Mouse (Mus musculus): ENCODE data around the gene Sap30bp.

Sap30bp gene

GRCm38 (mm10) chr11:115906116-115906515, 27.0 kb upstream of the Sap30bp start:
- DNase-seq, result no peak

DNA sequence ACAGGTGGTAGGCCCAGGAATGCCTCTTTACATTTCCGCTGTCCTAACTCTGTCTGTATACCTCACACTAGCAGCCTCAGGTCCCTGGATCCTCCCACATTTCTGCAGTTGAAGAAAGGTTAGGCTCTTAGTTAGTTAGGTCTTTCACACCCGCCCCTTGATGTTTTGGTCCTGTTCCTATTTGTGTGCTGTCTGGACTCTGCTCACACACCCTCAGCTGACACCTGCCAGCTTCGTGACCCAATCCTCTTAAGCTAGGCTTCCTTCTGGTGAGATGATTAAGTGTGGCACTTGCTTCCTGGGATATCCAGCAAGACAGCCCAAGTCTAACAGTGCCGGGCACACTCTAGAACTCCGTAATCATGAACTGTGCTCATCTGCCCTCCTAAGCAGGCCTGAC, 26.6 kb upstream of the Sap30bp start:
- DNase-seq, result no peak

DNA sequence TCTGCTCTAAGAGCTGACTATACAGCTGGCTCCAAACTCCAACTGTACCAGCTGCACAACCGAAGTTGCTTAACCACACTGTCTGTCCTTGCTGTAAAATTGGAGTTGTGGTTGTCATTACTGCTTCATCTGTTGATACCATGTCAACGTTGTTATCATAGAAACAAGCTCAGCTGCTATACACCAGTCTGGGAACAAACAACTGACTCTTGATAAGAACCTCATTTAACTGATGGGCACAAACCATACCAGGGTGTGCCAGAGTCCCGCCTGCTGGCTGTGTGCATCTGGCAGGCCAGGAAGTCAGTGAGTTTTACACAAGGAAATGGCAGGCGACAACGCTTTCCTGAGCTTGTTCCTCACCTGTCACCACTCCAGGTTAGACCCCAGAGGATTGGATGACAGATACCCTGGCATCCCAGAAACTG, 21.9 kb upstream of the Sap30bp start:
- DNase-seq, result no peak

GRCm38 (mm10) chr11:115911632-115912376, 21.3 kb upstream of the Sap30bp start, which contains the start of gene Smim6:
Smim6 (plus strand) TSS chr11:115912017.
- DNase-seq, result no peak

DNA sequence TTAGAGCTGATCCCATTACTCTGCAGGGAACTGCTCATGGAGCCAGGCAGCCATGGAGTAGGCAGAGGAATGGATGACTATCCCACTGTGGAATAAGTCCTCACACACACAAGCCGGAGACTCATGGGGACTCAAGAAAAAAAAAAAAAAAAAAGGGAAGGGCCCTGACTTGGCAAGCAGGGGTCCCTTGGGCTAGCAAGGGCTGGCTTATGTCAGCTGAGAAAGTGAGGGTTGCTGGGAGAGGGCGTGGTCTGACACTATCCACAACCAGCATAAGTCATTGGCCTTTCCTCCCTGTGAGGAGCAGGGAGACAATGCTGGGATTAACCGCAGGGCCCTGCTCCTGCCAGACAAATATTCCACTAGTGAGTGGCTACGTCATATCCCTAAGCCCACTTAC, 16.5 kb upstream of the Sap30bp start:
- DNase-seq, result no peak

- no peak for DNase-seq
Observed at GRCm38 (mm10) chr11:115918637-115919036, 14.4 kb upstream of the Sap30bp start.

- no peak for DNase-seq
Observed at GRCm38 (mm10) chr11:115919073-115919472, 14.0 kb upstream of the Sap30bp start.

- DNase-seq, result peak; percentile 27
Observed at GRCm38 (mm10) chr11:115920110-115920818, 12.8 kb upstream of the Sap30bp start.

- DNase-seq, result no peak
Observed at GRCm38 (mm10) chr11:115921986-115922385, 11.1 kb upstream of the Sap30bp start.

DNA sequence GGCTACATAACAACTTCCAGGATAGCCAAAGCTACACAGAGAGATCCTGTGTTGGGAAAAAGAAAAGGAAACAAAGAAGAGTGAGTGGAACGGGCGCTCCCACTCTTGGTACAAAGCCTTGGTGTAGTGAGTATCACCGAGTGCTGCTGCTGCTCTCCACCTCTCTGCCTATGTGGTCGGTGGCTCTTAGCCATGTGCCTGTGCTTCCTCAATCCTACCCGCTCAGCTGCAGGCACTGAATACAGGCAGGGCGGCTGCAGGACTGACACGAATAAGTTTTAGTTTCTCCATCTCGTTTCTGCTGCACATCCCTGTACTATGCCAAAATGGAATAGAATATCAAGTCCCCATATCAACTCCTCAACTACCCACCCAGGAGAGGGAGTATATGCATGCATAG, 4.1 kb upstream of the Sap30bp start:
- DNase-seq, result no peak

- DNase-seq, result no peak
Observed at GRCm38 (mm10) chr11:115929818-115930217, 3.3 kb upstream of the Sap30bp start.

- DNase-seq, result no peak
Observed at GRCm38 (mm10) chr11:115931235-115931634, 1.8 kb upstream of the Sap30bp start.

DNA sequence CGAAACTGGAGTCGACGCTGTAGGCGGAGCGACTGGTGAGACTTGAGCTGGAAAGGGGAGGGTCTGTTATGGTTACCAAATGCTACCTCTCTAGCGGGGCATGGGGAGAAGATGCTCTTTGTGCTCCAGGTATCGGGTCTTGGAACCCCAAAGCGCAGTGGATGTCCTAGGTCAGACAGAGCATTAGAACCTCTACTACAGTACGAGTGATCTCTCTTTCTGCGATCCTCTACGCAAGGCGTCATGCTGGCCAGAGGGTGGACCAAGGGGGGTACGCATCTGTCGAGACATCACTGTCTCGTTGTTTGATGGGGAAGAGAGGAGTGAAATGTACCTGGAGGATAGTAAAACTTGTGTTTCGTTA, 647 bp downstream of the Sap30bp start:
- no peak for DNase-seq

DNA sequence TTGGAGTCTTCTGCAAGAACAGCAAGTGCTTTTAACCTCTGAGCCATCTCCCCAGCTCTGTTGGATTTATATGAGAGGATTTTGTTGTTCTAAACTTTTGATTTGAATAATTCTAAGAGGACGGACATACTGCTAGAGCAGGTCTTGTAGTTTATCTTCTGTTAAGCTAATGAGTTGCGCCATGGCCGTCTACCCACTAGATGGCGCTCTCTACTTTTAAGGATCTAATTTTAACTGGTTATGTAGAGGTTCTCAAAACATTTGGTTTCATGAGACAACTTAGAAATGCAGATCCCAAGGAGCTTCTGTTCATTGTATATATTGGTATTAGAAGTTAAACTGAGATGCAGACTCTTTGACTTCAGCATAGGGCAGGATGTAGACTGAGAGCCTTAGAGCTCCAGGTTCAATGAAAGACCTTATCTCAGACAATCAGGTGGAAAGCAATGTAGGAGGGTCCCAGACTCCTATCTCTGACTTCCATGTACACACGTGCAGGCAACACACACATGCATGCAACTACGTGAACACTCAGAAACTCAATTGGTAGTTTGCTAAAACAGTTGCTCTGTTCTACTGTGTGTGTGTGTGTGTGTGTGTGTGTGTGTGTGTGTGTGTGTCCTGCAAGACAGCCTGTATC, 6.7 kb downstream of the Sap30bp start:
- DNase-seq, result peak; percentile 62

DNA sequence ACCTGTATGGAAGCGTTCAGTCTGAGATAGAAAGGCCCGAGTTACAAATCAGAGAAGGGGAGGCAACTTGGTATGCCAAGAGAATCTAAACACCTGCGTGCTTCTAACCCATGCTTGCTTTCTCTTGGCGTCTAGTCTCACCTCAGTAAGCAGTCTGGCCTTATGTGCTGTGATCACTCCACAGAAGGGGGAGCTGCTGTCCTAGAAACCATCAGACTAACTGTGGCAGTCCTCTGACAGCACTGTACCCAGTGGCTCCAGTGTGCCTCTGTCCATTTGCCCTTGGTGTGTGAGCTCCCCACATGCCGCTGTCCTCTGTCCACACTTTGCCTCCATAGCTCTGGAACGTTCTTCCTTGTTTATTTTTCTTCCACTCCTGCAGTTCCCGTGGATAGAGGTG, 8.9 kb downstream of the Sap30bp start:
- no peak for DNase-seq

GRCm38 (mm10) chr11:115945247-115945646, 12.2 kb downstream of the Sap30bp start:
- no peak for DNase-seq

- no peak for DNase-seq
Observed at GRCm38 (mm10) chr11:115946221-115946828, 13.2 kb downstream of the Sap30bp start.

DNA sequence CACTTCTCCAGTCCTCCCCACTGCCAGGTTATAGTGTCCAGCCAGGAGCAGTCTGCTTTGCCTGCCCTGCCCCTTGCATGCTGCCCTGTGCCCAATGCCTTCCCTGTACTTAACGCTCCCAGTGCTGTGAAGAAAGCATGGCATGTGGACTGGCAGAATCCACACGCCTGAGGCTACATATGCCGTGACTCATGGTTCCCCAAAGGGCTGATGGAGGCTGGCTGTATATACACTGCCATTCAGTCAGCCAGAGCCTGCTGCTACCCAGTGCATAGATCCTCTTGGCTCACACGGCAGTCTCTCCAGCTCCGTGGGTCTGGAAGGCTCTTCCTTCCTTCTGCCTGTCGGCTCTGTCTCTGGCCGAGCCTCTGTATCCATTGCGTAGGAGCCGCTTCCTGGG, 15.2 kb downstream of the Sap30bp start:
- no peak for DNase-seq

DNA sequence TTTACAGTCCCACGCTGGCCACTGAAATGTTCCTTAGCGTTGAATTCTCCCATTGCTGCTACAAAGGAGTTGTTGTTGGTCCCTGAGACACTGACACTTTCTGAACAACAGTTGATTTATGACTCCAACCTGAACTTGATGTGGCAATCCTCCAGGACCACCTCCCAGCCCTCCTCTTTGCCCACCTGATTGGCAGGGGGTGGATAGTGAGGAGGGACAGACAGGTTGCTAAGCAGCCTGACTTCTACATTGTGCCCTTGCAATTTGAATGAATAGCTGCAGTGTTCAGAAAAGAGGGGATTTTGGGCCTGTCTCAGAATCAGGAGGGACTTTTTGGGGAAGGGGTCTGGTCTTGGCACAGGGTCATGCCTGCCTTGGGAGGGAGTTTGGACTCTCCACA, 17.6 kb downstream of the Sap30bp start:
- DNase-seq, result no peak

GRCm38 (mm10) chr11:115954712-115955111, 21.6 kb downstream of the Sap30bp start:
- no peak for DNase-seq

- no peak for DNase-seq
Observed at GRCm38 (mm10) chr11:115955195-115955858, 22.2 kb downstream of the Sap30bp start.

GRCm38 (mm10) chr11:115956453-115956852, 23.4 kb downstream of the Sap30bp start:
- DNase-seq, result no peak

- DNase-seq, result no peak
Observed at GRCm38 (mm10) chr11:115957971-115958370, 24.9 kb downstream of the Sap30bp start.

All from cerebellum, adult 11 months (tissue).